Mouse (Mus musculus) spleen, adult 2 months (tissue): ENCODE measurements around the gene Traip.

Experiments
- CTCF ChIP-seq: fragments of 200-500 bp; IDR thresholded peaks from 2 replicates; pipeline ENCODE4 v1.5.1; 2011; ENCODE audit warnings: mild to moderate bottlenecking, inconsistent platforms; ENCODE audit not compliant: insufficient read depth, insufficient read length, insufficient replicate concordance; ENCODE audit errors: extremely low read depth
- POLR2A ChIP-seq: fragments of 200-500 bp; IDR thresholded peaks from 2 replicates; pipeline ENCODE4 v1.6.1; 2011; ENCODE audit warnings: low read depth, low read length, inconsistent platforms

GRCm38 (mm10) chr9:107983421-107983890, 33.5 kb downstream of the Traip start:
- TF ChIP-seq POLR2A (no peak), CTCF (no peak)
